Mouse (Mus musculus) midbrain, embryonic 13.5 days (tissue): Measurements from ENCODE around the gene Uri1. TPM values are rescaled to one million over a fixed set of nuclear protein-coding genes. Genes with fewer than 3 reads are reported as not detected.

Experiments used
- ATAC-seq: fragments of 200-750 bp; cut with Nextera tagmentation; 2 replicates; pipeline ENCODE4 v1.8.0; 2017; ENCODE audit warnings: mild to moderate bottlenecking, moderate TSS enrichment, moderate library complexity
- H3K27ac ChIP-seq: fragments of 300-500 bp; sonication (generic); 2 replicates; pipeline ENCODE4 v1.5.1; 2015; ENCODE audit warnings: inconsistent platforms, mild to moderate bottlenecking, moderate library complexity
- H3K27me3 ChIP-seq: fragments of 300-500 bp; sonication (generic); 2 replicates; pipeline ENCODE4 v1.6.1; 2015; ENCODE audit warnings: mild to moderate bottlenecking, inconsistent platforms
- H3K36me3 ChIP-seq: fragments of 300-500 bp; sonication (generic); 2 replicates; pipeline ENCODE4 v1.6.1; 2015; ENCODE audit warnings: mild to moderate bottlenecking, inconsistent platforms
- H3K4me1 ChIP-seq: fragments of 300-500 bp; sonication (generic); replicated peaks from 2 replicates; pipeline ENCODE4 v1.6.1; 2015; ENCODE audit warnings: inconsistent platforms
- H3K4me2 ChIP-seq: fragments of 300-500 bp; sonication (generic); replicated peaks from 2 replicates; pipeline ENCODE4 v1.6.1; 2015; ENCODE audit warnings: moderate library complexity, mild to moderate bottlenecking, inconsistent platforms
- H3K4me3 ChIP-seq: fragments of 300-500 bp; sonication (generic); replicated peaks from 2 replicates; pipeline ENCODE4 v1.5.1; 2015; ENCODE audit warnings: mild to moderate bottlenecking, inconsistent platforms
- H3K9ac ChIP-seq: fragments of 300-500 bp; sonication (generic); replicated peaks from 2 replicates; pipeline ENCODE4 v1.6.1; 2015; ENCODE audit warnings: mild to moderate bottlenecking, inconsistent platforms
- H3K9me3 ChIP-seq: fragments of 300-500 bp; sonication (generic); 2 replicates; pipeline ENCODE4 v1.6.1; 2016; ENCODE audit warnings: mild to moderate bottlenecking, inconsistent platforms
- WGBS: fragments of 180-500 bp; shearing (Covaris S2); methylation state at CpG from one replicate; pipeline ENCODE4 v1.1.7; 2015; 5-methylcytosine and 5-hydroxymethylcytosine counted together
- polyA plus RNA-seq: library from polyadenylated mRNA; unstranded; fragments of >200 nt; fragmentation: Nextera tagmentation; extraction: Ambion mirVana; gene quantifications from 2 replicates; pipeline ENCODE4 v1.2.1, GENCODE M21; 2015

Uri1 gene
- polyA plus RNA-seq, 1 experiment from 2014 or later, result 34.7 TPM

DNA sequence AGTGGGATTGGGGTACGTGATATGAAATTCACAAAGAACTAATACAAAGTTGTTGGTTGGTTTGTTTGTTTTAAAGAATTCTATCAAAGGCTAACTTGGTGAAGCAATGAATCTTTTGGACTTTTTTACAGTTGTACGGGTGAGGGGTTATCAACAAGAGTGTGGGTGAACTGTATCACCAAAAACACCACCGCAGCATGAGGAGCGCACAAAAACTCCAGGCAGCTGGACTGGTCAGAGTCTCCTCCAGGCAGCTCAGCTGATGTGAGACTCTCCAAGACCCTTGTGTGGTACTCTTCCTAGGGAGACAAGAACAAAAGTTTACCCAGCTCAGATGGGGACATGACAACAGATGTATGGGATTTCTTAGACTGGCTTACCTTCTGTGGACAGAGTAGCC lies 7.8 kb upstream of the Uri1 start:
- ATAC-seq, result no peak
- Histone ChIP-seq H3K4me3 (no peak overlapping the region), H3K27me3 (no peaks in the 10 kb centered on the region), H3K27ac (no peak overlapping the region), H3K4me2 (no peak overlapping the region), H3K4me1 (no peaks in the 10 kb centered on the region), H3K9ac (no peak overlapping the region), H3K9me3 (no peaks in the 10 kb centered on the region), H3K36me3 (no peaks in the 10 kb centered on the region)
- 93% methylated on average over 4 of the region's 4 CpGs for WGBS

GRCm38 (mm10) chr7:38030606-38031005 lies 7.3 kb upstream of the Uri1 start:
- no peak overlapping the region for H3K4me2 ChIP-seq
- ATAC-seq, result no peak
- no peaks in the 10 kb centered on the region for H3K9me3 ChIP-seq
- H3K27me3 ChIP-seq, result no peaks in the 10 kb centered on the region
- WGBS, result 39% methylated on average over 6 of the region's 6 CpGs
- H3K36me3 ChIP-seq, result no peaks in the 10 kb centered on the region
- no peak overlapping the region for H3K27ac ChIP-seq
- no peaks in the 10 kb centered on the region for H3K4me1 ChIP-seq
- H3K4me3 ChIP-seq, result no peak overlapping the region
- H3K9ac ChIP-seq, result no peak overlapping the region

GRCm38 (mm10) chr7:38029986-38030385 lies 6.6 kb upstream of the Uri1 start:
- no peaks in the 10 kb centered on the region for H3K9me3 ChIP-seq
- 72% methylated on average over 2 of the region's 2 CpGs for WGBS
- no peaks in the 10 kb centered on the region for H3K27me3 ChIP-seq
- no peak overlapping the region for H3K4me3 ChIP-seq
- H3K36me3 ChIP-seq, result no peaks in the 10 kb centered on the region
- no peak overlapping the region for H3K4me2 ChIP-seq
- no peak overlapping the region for H3K9ac ChIP-seq
- ATAC-seq, result no peak
- H3K27ac ChIP-seq, result no peak overlapping the region
- no peaks in the 10 kb centered on the region for H3K4me1 ChIP-seq

DNA sequence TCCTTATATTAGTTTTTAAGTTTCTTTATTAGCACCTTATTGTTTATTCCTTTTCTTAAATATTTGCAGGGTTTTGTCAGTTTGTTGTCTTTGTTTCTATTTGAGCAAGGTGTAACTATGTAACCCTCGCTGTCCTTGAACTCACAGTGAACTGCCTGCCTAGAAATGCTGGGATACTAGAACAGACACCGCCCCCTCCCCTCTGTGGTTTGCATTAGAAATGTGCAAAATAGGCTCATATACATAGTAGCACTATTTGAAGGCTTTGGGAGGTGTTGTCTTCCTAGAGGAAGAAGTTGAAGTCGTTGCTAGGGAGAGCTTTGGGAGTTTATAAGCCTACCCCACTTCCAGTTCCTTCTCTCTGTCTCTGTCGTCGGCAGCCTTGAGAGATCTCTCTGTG lies 5.7 kb upstream of the Uri1 start:
- Histone ChIP-seq H3K27me3 (no peaks in the 10 kb centered on the region), H3K27ac (no peak overlapping the region), H3K4me2 (no peak overlapping the region), H3K9me3 (no peaks in the 10 kb centered on the region), H3K4me3 (no peak overlapping the region), H3K9ac (no peak overlapping the region), H3K36me3 (no peaks in the 10 kb centered on the region), H3K4me1 (no peaks in the 10 kb centered on the region)
- ATAC-seq, result no peak
- 52% methylated on average over 5 of the region's 5 CpGs for WGBS

DNA sequence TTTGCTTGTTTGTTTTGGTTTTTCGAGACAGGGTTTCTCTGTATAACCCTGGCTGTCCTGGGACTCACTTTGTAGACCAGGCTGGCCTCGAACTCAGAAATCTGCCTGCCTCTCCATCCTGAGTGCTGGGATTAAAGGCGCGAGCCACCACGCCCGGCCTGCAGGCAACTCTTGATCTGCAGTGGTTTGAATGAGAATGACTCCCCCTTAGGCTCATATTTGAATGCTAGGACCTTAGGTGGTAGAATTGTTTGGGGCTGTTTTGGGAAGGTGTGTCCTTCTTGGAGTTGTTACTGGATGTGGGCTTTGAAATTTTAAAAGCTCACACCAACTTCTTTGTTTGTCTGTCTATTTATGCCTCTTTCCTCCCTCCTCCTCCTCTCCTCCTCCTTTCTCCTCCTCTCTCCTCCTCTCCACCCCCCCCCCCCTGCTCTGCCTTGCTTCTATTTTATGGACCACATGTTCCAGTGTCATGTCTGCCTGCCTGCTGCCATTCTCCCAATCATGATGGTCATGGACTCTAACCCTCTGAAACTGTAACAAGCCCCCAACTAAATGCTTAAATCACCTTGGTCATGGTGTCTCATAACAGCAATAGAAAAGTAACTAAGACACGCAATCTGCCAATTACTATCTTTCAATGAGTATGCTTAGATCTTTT lies 4.7 kb upstream of the Uri1 start:
- Histone ChIP-seq H3K36me3 (no peaks in the 10 kb centered on the region), H3K27ac (no peak overlapping the region), H3K4me2 (no peak overlapping the region), H3K4me3 (no peak overlapping the region), H3K27me3 (no peaks in the 10 kb centered on the region), H3K9me3 (no peaks in the 10 kb centered on the region), H3K9ac (no peak overlapping the region), H3K4me1 (no peaks in the 10 kb centered on the region)
- ATAC-seq, result no peak
- WGBS, result 80% methylated on average over 7 of the region's 7 CpGs

DNA sequence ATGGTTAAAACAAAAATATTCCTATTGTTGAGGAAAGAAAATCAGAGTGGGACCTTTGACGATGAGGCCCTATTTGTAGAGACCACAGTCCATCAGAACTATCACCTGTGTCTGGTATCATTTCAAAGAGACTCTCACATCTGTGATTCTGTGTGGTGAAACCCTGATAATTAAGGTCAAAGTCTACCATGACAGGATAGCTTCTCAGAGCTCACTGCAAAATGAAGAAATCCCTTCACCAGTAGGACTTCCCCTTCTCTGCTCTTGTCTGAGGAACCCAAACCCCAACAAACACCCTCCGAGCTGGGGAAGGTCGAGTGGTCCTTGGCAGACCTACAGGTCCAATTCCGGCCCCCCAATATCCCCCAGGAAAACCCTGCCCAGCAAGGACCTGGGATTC lies 1.5 kb upstream of the Uri1 start:
- Histone ChIP-seq H3K4me3 (no peak overlapping the region), H3K4me2 (no peak overlapping the region), H3K27me3 (no peaks in the 10 kb centered on the region), H3K9me3 (no peaks in the 10 kb centered on the region), H3K36me3 (no peaks in the 10 kb centered on the region), H3K9ac (no peak overlapping the region), H3K4me1 (no peaks in the 10 kb centered on the region), H3K27ac (no peak overlapping the region)
- no peak for ATAC-seq
- 80% methylated on average over 4 of the region's 4 CpGs for WGBS

DNA sequence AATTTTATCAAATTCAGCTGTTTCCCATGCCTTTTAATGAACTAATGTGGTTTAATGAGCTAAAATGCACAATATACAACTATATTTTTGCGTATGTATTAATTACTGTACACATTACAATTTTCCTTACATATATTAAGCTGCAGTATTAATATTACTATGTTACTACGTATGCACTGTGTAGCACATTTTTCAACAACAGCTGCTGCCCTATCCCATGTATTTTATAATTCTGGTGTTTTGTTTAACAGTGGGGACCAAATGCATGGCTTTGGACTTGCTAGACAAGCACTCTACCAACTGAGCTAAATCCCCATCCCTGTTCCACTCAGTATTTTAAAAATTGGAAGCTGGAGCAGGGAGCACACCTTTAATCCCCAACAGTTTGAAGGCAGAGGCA lies 3.6 kb downstream of the Uri1 start:
- no peaks in the 10 kb centered on the region for H3K27me3 ChIP-seq
- peak overlapping the region; percentile 85; the same call in 1 of the 2 replicates for H3K9ac ChIP-seq
- peak overlapping the region; percentile 91 for H3K4me3 ChIP-seq
- no peaks in the 10 kb centered on the region for H3K9me3 ChIP-seq
- H3K4me1 ChIP-seq, result peaks cover 18% of the 10 kb centered on the region
- peak overlapping the region; percentile 88 for H3K27ac ChIP-seq
- H3K4me2 ChIP-seq, result peak overlapping the region; percentile 59
- no peaks in the 10 kb centered on the region for H3K36me3 ChIP-seq
- peak; percentile 41 for ATAC-seq
- WGBS, result 42% methylated on average over 2 of the region's 2 CpGs

GRCm38 (mm10) chr7:38019369-38019749 lies 4.0 kb downstream of the Uri1 start:
- no peaks in the 10 kb centered on the region for H3K9me3 ChIP-seq
- H3K9ac ChIP-seq, result peak overlapping the region; percentile 85
- peak; percentile 95 for ATAC-seq
- H3K4me1 ChIP-seq, result peaks cover 18% of the 10 kb centered on the region
- peak overlapping the region; percentile 88 for H3K27ac ChIP-seq
- peak overlapping the region; percentile 59 for H3K4me2 ChIP-seq
- no peaks in the 10 kb centered on the region for H3K36me3 ChIP-seq
- WGBS, result under 1% methylated on average over 47 of the region's 49 CpGs
- H3K27me3 ChIP-seq, result no peaks in the 10 kb centered on the region
- peak overlapping the region; percentile 91 for H3K4me3 ChIP-seq

GRCm38 (mm10) chr7:38018416-38019368 lies 4.7 kb downstream of the Uri1 start:
- Histone ChIP-seq H3K27ac (peak overlapping the region; percentile 88), H3K9ac (peak overlapping the region; percentile 85), H3K4me3 (peak overlapping the region; percentile 91), H3K9me3 (no peaks in the 10 kb centered on the region), H3K4me1 (peaks cover 18% of the 10 kb centered on the region), H3K27me3 (no peaks in the 10 kb centered on the region), H3K36me3 (no peaks in the 10 kb centered on the region), H3K4me2 (peak overlapping the region; percentile 59)
- under 1% methylated on average over 67 of the region's 67 CpGs for WGBS
- peak; percentile 87 for ATAC-seq

GRCm38 (mm10) chr7:38015356-38015755 lies 8.0 kb downstream of the Uri1 start:
- no peaks in the 10 kb centered on the region for H3K36me3 ChIP-seq
- WGBS, result 75% methylated on average over 5 of the region's 5 CpGs
- no peaks in the 10 kb centered on the region for H3K27me3 ChIP-seq
- H3K4me2 ChIP-seq, result no peak overlapping the region
- no peak overlapping the region for H3K4me3 ChIP-seq
- no peak overlapping the region for H3K9ac ChIP-seq
- no peaks in the 10 kb centered on the region for H3K9me3 ChIP-seq
- peaks cover 18% of the 10 kb centered on the region for H3K4me1 ChIP-seq
- H3K27ac ChIP-seq, result no peak overlapping the region
- ATAC-seq, result no peak

DNA sequence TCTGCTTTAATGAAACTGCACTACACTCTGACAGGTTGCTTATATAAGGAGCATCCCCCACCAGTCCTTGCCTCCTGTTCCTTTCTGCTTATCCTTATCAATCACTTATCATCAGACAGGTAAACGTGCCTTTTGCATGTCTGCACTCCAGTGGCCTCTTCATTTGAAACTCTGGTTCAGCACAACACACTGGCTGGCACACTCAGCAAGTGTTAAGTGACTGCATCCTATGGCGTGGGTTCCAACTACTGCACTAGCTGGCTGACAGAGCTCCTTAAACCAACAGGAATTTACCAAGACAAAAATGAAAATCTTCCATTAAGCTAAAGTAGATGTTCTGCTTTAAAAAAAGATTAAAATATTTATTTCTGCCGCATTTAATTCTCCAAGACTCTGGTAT lies 9.4 kb downstream of the Uri1 start:
- no peaks in the 10 kb centered on the region for H3K36me3 ChIP-seq
- no peak for ATAC-seq
- WGBS, result 88% methylated on average over 3 of the region's 3 CpGs
- no peak overlapping the region for H3K9ac ChIP-seq
- peaks cover 18% of the 10 kb centered on the region for H3K4me1 ChIP-seq
- no peaks in the 10 kb centered on the region for H3K27me3 ChIP-seq
- H3K4me2 ChIP-seq, result no peak overlapping the region
- no peak overlapping the region for H3K4me3 ChIP-seq
- H3K9me3 ChIP-seq, result no peaks in the 10 kb centered on the region
- H3K27ac ChIP-seq, result no peak overlapping the region

DNA sequence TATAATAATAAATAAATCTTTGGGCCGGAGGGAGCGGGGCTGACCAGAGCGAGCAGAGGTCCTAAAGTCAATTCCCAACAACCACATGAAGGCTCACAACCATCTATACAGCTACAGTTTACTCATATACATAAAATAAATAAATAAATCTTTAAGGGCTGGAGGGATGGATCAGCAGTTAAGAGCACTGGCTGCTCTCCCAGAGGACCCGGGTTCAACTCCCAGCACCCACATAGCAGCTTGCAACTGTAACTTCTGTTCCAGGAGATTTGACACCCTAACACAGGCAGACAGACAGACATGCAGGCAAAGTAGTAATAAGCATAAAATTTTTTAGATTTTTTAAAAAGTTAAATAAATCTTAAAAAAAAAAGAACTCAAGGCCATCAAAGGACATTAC lies 10.5 kb downstream of the Uri1 start:
- no peak for ATAC-seq

More for the DNA sequence above, 10.5 kb downstream of the Uri1 start:
- WGBS, result 99% methylated on average over 4 of the region's 4 CpGs
- H3K4me2 ChIP-seq, result no peak overlapping the region
- H3K36me3 ChIP-seq, result no peaks in the 10 kb centered on the region
- peaks cover 17% of the 10 kb centered on the region for H3K4me1 ChIP-seq
- H3K27me3 ChIP-seq, result no peaks in the 10 kb centered on the region
- H3K27ac ChIP-seq, result no peak overlapping the region
- H3K9me3 ChIP-seq, result no peaks in the 10 kb centered on the region
- no peak overlapping the region for H3K9ac ChIP-seq
- no peak overlapping the region for H3K4me3 ChIP-seq
